Mouse (Mus musculus) neural tube, embryonic 11.5 days (tissue): Measurements from ENCODE around the gene Tsg101. TPM values are rescaled to one million over a fixed set of nuclear protein-coding genes. Genes with fewer than 3 reads are reported as not detected.

Experiments
- ATAC-seq: fragments of 200-750 bp; cut with Nextera tagmentation; 2 replicates; pipeline ENCODE4 v1.8.0; 2017; ENCODE audit warnings: moderate number of reproducible peaks, mild to moderate bottlenecking, moderate TSS enrichment, moderate library complexity; ENCODE audit not compliant: insufficient read depth, low FRiP score, low TSS enrichment
- DNase-seq: peaks from one replicate; pipeline ENCODE4 v3.0.0-alpha.2; 2015; ENCODE audit warnings: low spot score
- H3K27ac ChIP-seq: fragments of 300-500 bp; sonication (generic); 2 replicates; pipeline ENCODE4 v1.5.1; 2014; ENCODE audit warnings: low read depth, mild to moderate bottlenecking, low read length
- H3K27me3 ChIP-seq: fragments of 300-500 bp; sonication (generic); 2 replicates; pipeline ENCODE4 v1.6.1; 2014; ENCODE audit warnings: mild to moderate bottlenecking, low read length, mixed read lengths; ENCODE audit not compliant: control insufficient read depth, insufficient read depth
- H3K36me3 ChIP-seq: fragments of 300-500 bp; sonication (generic); 2 replicates; pipeline ENCODE4 v1.6.1; 2014; ENCODE audit warnings: mild to moderate bottlenecking, low read length, moderate library complexity, mixed read lengths; ENCODE audit not compliant: control insufficient read depth, insufficient read depth
- H3K4me1 ChIP-seq: fragments of 300-500 bp; sonication (generic); 2 replicates; pipeline ENCODE4 v1.6.1; 2014; ENCODE audit warnings: low read length, mixed read lengths; ENCODE audit not compliant: control insufficient read depth, insufficient read depth
- H3K4me2 ChIP-seq: fragments of 300-500 bp; sonication (generic); 2 replicates; pipeline ENCODE4 v1.6.1; 2014; ENCODE audit warnings: low read depth, mild to moderate bottlenecking, moderate library complexity
- H3K4me3 ChIP-seq: fragments of 300-500 bp; sonication (generic); 2 replicates; pipeline ENCODE4 v1.5.1; 2014; ENCODE audit warnings: low read depth, low read length
- H3K9ac ChIP-seq: fragments of 300-500 bp; sonication (generic); 2 replicates; pipeline ENCODE4 v1.6.1; 2014; ENCODE audit warnings: mild to moderate bottlenecking, low read length
- H3K9me3 ChIP-seq: fragments of 300-500 bp; sonication (generic); 2 replicates; pipeline ENCODE4 v1.6.1; 2016; ENCODE audit warnings: low read length; ENCODE audit not compliant: control insufficient read depth
- WGBS: fragments of 180-500 bp; shearing (Covaris S2); extraction: QIAGEN DNeasy Blood & Tissue Kit; methylation state at CpG from one replicate; pipeline ENCODE4 v1.1.7; 2014; 5-methylcytosine and 5-hydroxymethylcytosine counted together
- polyA plus RNA-seq: library from polyadenylated mRNA; unstranded; fragments of >200 nt; fragmentation: Nextera tagmentation; extraction: Ambion mirVana; gene quantifications from 2 replicates; pipeline ENCODE4 v1.2.1, GENCODE M21; 2014

Gene Tsg101
- polyA plus RNA-seq, 1 experiment from 2014 or later, result 352 TPM

- Histone ChIP-seq H3K4me3 (no peak overlapping the region), H3K27ac (no peak overlapping the region), H3K4me2 (no peak overlapping the region), H3K27me3 (no peaks in the 10 kb centered on the region), H3K36me3 (no peaks in the 10 kb centered on the region), H3K4me1 (no peaks in the 10 kb centered on the region), H3K9me3 (no peaks in the 10 kb centered on the region), H3K9ac (no peak overlapping the region)
- ATAC-seq (no peak), DNase-seq (no peak)
- 73% methylated on average over 8 of the region's 8 CpGs for WGBS
These were observed 15.0 kb upstream of the Tsg101 start for GRCm38 (mm10) chr7:46934788-46935187.

GRCm38 (mm10) chr7:46931370-46931769 lies 11.6 kb upstream of the Tsg101 start:
- 95% methylated on average over 3 of the region's 3 CpGs for WGBS
- H3K9ac ChIP-seq, result no peak overlapping the region
- no peaks in the 10 kb centered on the region for H3K36me3 ChIP-seq

GRCm38 (mm10) chr7:46928291-46928690 lies 8.5 kb upstream of the Tsg101 start:
- Histone ChIP-seq H3K9ac (no peak overlapping the region), H3K36me3 (no peaks in the 10 kb centered on the region), H3K4me2 (no peak overlapping the region), H3K27ac (no peak overlapping the region), H3K27me3 (no peaks in the 10 kb centered on the region), H3K4me3 (no peak overlapping the region), H3K9me3 (no peaks in the 10 kb centered on the region), H3K4me1 (no peaks in the 10 kb centered on the region)
- DNase-seq (no peak), ATAC-seq (no peak)
- 94% methylated on average over 5 of the region's 5 CpGs for WGBS

More at GRCm38 (mm10) chr7:46931370-46931769, 11.6 kb upstream of the Tsg101 start:
- Histone ChIP-seq H3K27me3 (no peaks in the 10 kb centered on the region), H3K27ac (no peak overlapping the region), H3K4me1 (no peaks in the 10 kb centered on the region), H3K4me2 (no peak overlapping the region), H3K9me3 (no peaks in the 10 kb centered on the region), H3K4me3 (no peak overlapping the region)
- no peak for DNase-seq
- no peak for ATAC-seq

GRCm38 (mm10) chr7:46922075-46922474 lies 2.3 kb upstream of the Tsg101 start:
- H3K9me3 ChIP-seq, result no peaks in the 10 kb centered on the region
- H3K36me3 ChIP-seq, result no peaks in the 10 kb centered on the region
- no peak for ATAC-seq
- no peaks in the 10 kb centered on the region for H3K27me3 ChIP-seq
- H3K4me3 ChIP-seq, result no peak overlapping the region
- H3K4me1 ChIP-seq, result peaks cover 6% of the 10 kb centered on the region
- no peak overlapping the region for H3K27ac ChIP-seq
- H3K4me2 ChIP-seq, result no peak overlapping the region
- no peak overlapping the region for H3K9ac ChIP-seq
- 74% methylated on average over 4 of the region's 4 CpGs for WGBS
- no peak for DNase-seq

DNA sequence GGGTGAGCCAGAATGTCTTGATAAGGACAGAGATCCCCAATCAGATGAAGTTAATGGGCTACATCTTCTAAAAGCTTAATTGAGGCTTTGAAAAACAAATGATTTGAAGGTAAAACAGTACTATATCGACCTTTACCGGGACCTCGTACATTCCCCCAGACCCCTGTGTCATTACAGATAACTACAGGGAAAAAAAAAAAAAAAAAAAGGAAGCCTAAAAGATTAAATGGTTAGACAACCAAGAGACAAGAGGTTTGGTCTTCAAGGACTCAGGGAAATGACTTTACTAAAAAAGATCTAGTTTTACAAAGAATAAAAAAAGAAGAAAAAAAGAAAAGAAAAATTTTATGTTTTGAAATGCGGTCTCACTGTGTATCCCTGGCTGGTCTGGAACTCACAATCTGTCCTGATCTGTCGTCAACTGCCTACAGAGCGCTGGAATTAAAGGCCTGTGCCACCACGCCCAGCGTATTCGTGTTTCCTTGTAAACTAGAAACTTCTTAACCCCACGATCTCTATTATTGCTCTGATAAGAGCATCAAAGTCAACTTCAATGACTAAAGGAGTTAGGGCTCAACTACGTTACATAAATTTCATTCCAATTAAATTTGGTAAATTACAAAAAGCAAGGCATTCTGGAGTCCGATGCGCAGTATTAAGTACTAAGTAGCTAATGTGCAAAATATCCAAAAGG lies 944 bp downstream of the Tsg101 start:
- peak overlapping the region; percentile 96; the same call in 1 of the 2 replicates for H3K27ac ChIP-seq

DNA sequence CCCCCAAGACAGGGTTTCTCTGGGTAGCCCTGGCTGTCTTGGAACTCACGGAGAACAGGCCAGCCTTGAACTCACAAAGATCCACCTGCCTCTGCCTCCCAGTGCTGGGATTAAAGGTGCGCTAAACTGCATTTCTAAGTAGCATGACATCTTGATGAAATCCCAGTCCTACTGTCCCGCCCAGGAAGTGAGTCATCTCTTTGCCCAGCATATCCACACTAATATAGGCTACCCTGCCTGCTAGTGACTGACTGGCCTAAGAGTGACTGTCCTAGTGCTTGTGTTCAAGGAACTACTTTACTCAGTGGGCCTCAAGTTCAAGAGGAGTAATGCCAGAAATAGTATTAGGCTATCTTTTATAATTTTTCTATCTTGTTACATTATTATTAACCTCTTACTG lies 3.4 kb downstream of the Tsg101 start:
- Histone ChIP-seq H3K27me3 (no peaks in the 10 kb centered on the region), H3K9ac (no peak overlapping the region), H3K4me1 (peaks cover 6% of the 10 kb centered on the region), H3K4me3 (no peak overlapping the region), H3K4me2 (no peak overlapping the region), H3K9me3 (no peaks in the 10 kb centered on the region), H3K27ac (no peak overlapping the region), H3K36me3 (peaks cover 9% of the 10 kb centered on the region; the same call in 1 of the 2 replicates)
- WGBS, result 97% methylated on average over 3 of the region's 3 CpGs
- DNase-seq, result no peak
- no peak for ATAC-seq

More for the DNA sequence above, 944 bp downstream of the Tsg101 start:
- WGBS, result 21% methylated on average over 13 of the region's 13 CpGs
- Histone ChIP-seq H3K36me3 (no peaks in the 10 kb centered on the region), H3K27me3 (no peaks in the 10 kb centered on the region), H3K9ac (peak overlapping the region; percentile 98), H3K4me3 (peak overlapping the region; percentile 87), H3K9me3 (no peaks in the 10 kb centered on the region), H3K4me1 (peaks cover 6% of the 10 kb centered on the region), H3K4me2 (peak overlapping the region; percentile 80)
- ATAC-seq (no peak), DNase-seq (no peak)

DNA sequence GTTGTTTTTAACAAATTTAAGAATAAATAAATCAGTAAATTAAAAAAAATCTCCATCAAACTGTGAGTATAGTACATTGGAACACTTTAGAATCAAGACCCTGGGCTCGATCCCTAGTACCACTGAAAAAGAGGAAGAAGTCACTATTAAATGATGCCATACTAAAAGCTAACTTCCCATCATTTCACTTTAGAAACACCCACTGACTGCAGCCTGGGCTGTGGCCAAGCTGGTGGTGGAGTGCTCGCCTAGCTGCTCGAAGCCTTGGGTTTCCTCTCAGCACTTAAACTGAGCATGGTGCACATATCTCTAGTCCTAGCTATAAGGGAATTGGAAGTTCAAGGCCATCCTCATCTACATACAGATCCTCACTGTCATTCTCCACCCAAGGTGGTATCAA lies 8.5 kb downstream of the Tsg101 start:
- Histone ChIP-seq H3K4me3 (no peak overlapping the region), H3K27ac (no peak overlapping the region), H3K4me1 (no peaks in the 10 kb centered on the region), H3K4me2 (no peak overlapping the region), H3K9me3 (no peaks in the 10 kb centered on the region), H3K9ac (no peak overlapping the region), H3K27me3 (no peaks in the 10 kb centered on the region), H3K36me3 (peaks cover 22% of the 10 kb centered on the region)
- 94% methylated on average over 3 of the region's 3 CpGs for WGBS
- no peak for DNase-seq
- ATAC-seq, result no peak

DNA sequence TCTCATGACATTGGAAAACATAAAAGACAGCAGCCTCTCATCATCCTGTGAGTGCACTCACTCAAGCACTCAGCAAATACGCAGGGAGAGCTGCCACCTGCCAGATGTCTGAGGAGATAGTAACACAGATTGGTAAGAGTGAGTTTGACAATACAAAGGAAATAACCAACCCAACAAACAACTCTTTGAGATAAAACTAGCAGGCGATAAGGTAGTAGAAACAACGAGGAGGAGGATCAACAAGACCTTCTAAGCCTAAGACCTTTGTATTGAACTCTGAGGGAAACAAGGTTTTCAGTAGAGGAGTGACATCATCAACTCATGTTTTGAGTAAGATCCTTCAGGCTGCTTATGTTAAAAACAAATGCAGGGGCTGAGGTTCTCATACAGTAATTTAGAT lies 20.4 kb downstream of the Tsg101 start:
- DNase-seq (no peak), ATAC-seq (no peak)
- Histone ChIP-seq H3K9ac (no peak overlapping the region), H3K27ac (no peak overlapping the region), H3K4me3 (no peak overlapping the region), H3K4me2 (no peak overlapping the region), H3K4me1 (no peaks in the 10 kb centered on the region), H3K36me3 (peaks cover 22% of the 10 kb centered on the region), H3K27me3 (no peaks in the 10 kb centered on the region), H3K9me3 (no peaks in the 10 kb centered on the region)
- WGBS, result 91% methylated on average over 3 of the region's 3 CpGs

DNA sequence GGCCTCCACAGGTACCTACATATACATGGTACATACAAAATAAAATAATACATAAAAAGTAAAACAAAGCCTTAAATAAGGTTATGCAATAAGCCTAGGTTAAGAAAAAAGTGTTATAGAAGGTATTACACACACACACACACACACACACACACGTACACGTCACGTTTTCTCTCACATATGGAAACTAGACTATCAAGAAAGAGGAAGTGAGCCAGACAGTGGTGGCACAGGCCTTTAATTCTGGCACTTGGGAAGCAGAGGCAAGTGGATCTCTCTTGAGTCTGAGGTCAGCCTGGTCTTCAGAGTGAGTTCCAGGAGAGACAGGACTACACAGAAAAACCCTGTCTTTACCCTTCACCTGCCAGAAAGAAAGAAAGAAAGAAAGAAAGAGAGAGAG lies 24.3 kb downstream of the Tsg101 start:
- Histone ChIP-seq H3K27ac (no peak overlapping the region), H3K27me3 (no peaks in the 10 kb centered on the region), H3K9ac (no peak overlapping the region), H3K36me3 (peaks cover 25% of the 10 kb centered on the region), H3K9me3 (no peaks in the 10 kb centered on the region), H3K4me2 (no peak overlapping the region), H3K4me3 (no peak overlapping the region), H3K4me1 (no peaks in the 10 kb centered on the region)
- ATAC-seq, result no peak
- 96% methylated on average over 3 of the region's 3 CpGs for WGBS
- no peak for DNase-seq
